Mouse (Mus musculus) left cerebral cortex, adult 2 months (tissue): ENCODE data around the gene Nalcn. TPM values are rescaled to one million over a fixed set of nuclear protein-coding genes. Genes with fewer than 3 reads are reported as not detected.
A peak's percentile ranks its signal among the peaks of the same experiment; 100 is the strongest.

Experiments
- DNase-seq, 2 experiments: peaks; one replicate each; pipeline ENCODE4 v3.0.0; 2021 to 2022; ENCODE audit warnings: low spot score in 2 of 2, mixed read lengths in 1 of 2; ENCODE audit errors: extremely low spot score in 1 of 2
- H3K27ac ChIP-seq: fragments of 200-600 bp; 2 replicates; pipeline ENCODE4 v1.8.1; 2022
- H3K4me3 ChIP-seq: fragments of 200-600 bp; 2 replicates; pipeline ENCODE4 v1.8.1; 2022
- CTCF ChIP-seq: fragments of 200-600 bp; IDR thresholded peaks from 2 replicates; pipeline ENCODE4 v1.8.1; 2022; ENCODE audit warnings: antibody characterized with exemption, mild to moderate bottlenecking, moderate library complexity
- intact Hi-C: fragments of 180-260 bp; cut with DNase I; formaldehyde crosslinking; loops from one replicate; pipeline ENCODE4 v1.15.1; 2025
- total RNA-seq, 2 experiments: library from RNA; stranded (reverse); gene quantifications; 2 replicates each; pipeline ENCODE4 v1.2.3; 2021

Gene Nalcn
- total RNA-seq, 2 experiments from 2014 or later = 66.0 to 66.3 TPM

GRCm38 (mm10) chr14:123291118-123292007 lies 335.6 kb downstream of the Nalcn start:
- intact Hi-C loops = no loop called here
- H3K27ac ChIP-seq = no peak overlapping the region
- H3K4me3 ChIP-seq = no peak overlapping the region
- DNase-seq = no peak
- TF ChIP-seq CTCF = no peak

- H3K4me3 ChIP-seq = no peak overlapping the region
- H3K27ac ChIP-seq = no peak overlapping the region
- TF ChIP-seq CTCF = no peak
- no peak for DNase-seq
- intact Hi-C loops = no loop called here
Measured at GRCm38 (mm10) chr14:123282165-123282564, 344.8 kb downstream of the Nalcn start.

- intact Hi-C loops = loop anchor here (10.0 kb wide), 1 partner anchor 1047 kb away; no protein-coding TSS in a partner anchor
- no peak overlapping the region for H3K4me3 ChIP-seq
- DNase-seq = no peak
- H3K27ac ChIP-seq = no peak overlapping the region
- peak; percentile 66 for TF ChIP-seq CTCF
Measured at GRCm38 (mm10) chr14:123272121-123272520, 354.8 kb downstream of the Nalcn start.

- DNase-seq = no peak
- TF ChIP-seq CTCF = no peak
- intact Hi-C loops = loop anchor here (10.0 kb wide), 1 partner anchor 1016 kb away; no protein-coding TSS in a partner anchor
- no peak overlapping the region for H3K27ac ChIP-seq
- no peak overlapping the region for H3K4me3 ChIP-seq
Measured at GRCm38 (mm10) chr14:123240738-123241137, 386.2 kb downstream of the Nalcn start.

- peak; percentile 11 to 23 for DNase-seq
- Histone ChIP-seq H3K4me3 (no peak overlapping the region), H3K27ac (no peak overlapping the region)
- intact Hi-C loops = loop anchor here (10.0 kb wide), 1 partner anchor 1015 kb away; no protein-coding TSS in a partner anchor
- peak; percentile 69 for TF ChIP-seq CTCF
Measured at GRCm38 (mm10) chr14:123239945-123240344, 387.0 kb downstream of the Nalcn start.

- no peak for DNase-seq
- Histone ChIP-seq H3K4me3 (no peak overlapping the region), H3K27ac (no peak overlapping the region)
- intact Hi-C loops = no loop called here
- no peak for TF ChIP-seq CTCF
Measured at GRCm38 (mm10) chr14:123237002-123237401, 389.9 kb downstream of the Nalcn start.

- Histone ChIP-seq H3K27ac (no peak overlapping the region; the same call in 1 of the 2 replicates), H3K4me3 (no peak overlapping the region)
- DNase-seq = no peak
- no peak for TF ChIP-seq CTCF
- intact Hi-C loops = loop anchor here (2.0 to 5.0 kb wide), 2 partner anchors 90 to 194 kb away; no protein-coding TSS in a partner anchor
Measured at GRCm38 (mm10) chr14:123232630-123233206, 394.2 kb downstream of the Nalcn start.

Other genes starting within 250 kb of the Nalcn start
- gene Itgbl1, start 32.8 kb upstream of the Nalcn start, total RNA-seq = 1 to 10 TPM; 1.6 to 1.7 TPM